Mouse (Mus musculus) intestine, postnatal 0 days (tissue): Measurements from ENCODE around the gene Camkk1. TPM values are rescaled to one million over a fixed set of nuclear protein-coding genes. Genes with fewer than 3 reads are reported as not detected.

ENCODE experiments used
- ATAC-seq: fragments of 200-750 bp; cut with Nextera tagmentation; 2 replicates; pipeline ENCODE4 v1.8.0; 2017; ENCODE audit warnings: mild to moderate bottlenecking, moderate TSS enrichment, moderate library complexity
- H3K27ac ChIP-seq: fragments of 300-500 bp; sonication (generic); 2 replicates; pipeline ENCODE4 v1.5.1; 2014; ENCODE audit warnings: mild to moderate bottlenecking, low read depth, low read length, moderate library complexity
- H3K27me3 ChIP-seq: fragments of 300-500 bp; sonication (generic); replicated peaks from 2 replicates; pipeline ENCODE4 v1.6.1; 2014; ENCODE audit warnings: low read length, mixed read lengths; ENCODE audit not compliant: control insufficient read depth, insufficient read depth
- H3K36me3 ChIP-seq: fragments of 300-500 bp; sonication (generic); 2 replicates; pipeline ENCODE4 v1.6.1; 2014; ENCODE audit warnings: mild to moderate bottlenecking, moderate library complexity; ENCODE audit not compliant: control insufficient read depth, insufficient read depth
- H3K4me1 ChIP-seq: fragments of 300-500 bp; sonication (generic); replicated peaks from 2 replicates; pipeline ENCODE4 v1.6.1; 2014; ENCODE audit warnings: antibody characterized with exemption, low read length, mixed read lengths; ENCODE audit not compliant: control insufficient read depth, insufficient read depth
- H3K4me2 ChIP-seq: fragments of 300-500 bp; sonication (generic); replicated peaks from 2 replicates; pipeline ENCODE4 v1.6.1; 2014; ENCODE audit warnings: low read depth, mild to moderate bottlenecking, moderate library complexity
- H3K4me3 ChIP-seq: fragments of 300-500 bp; sonication (generic); 2 replicates; pipeline ENCODE4 v1.5.1; 2014; ENCODE audit warnings: low read depth, low read length
- H3K9ac ChIP-seq: fragments of 300-500 bp; sonication (generic); 2 replicates; pipeline ENCODE4 v1.6.1; 2014; ENCODE audit warnings: mild to moderate bottlenecking, low read depth, low read length
- H3K9me3 ChIP-seq: fragments of 300-500 bp; sonication (generic); 2 replicates; pipeline ENCODE4 v1.6.1; 2016; ENCODE audit warnings: mixed run types; ENCODE audit not compliant: control insufficient read depth
- CTCF ChIP-seq: sonication (generic); IDR thresholded peaks from 2 replicates; pipeline ENCODE4 v1.5.1; 2016; ENCODE audit warnings: low read depth, mild to moderate bottlenecking, control low read depth, antibody characterized with exemption, moderate library complexity
- WGBS: fragments of 180-500 bp; shearing (Covaris S2); extraction: QIAGEN DNeasy Blood & Tissue Kit; methylation state at CpG from one replicate; pipeline ENCODE4 v1.1.7; 2014; 5-methylcytosine and 5-hydroxymethylcytosine counted together
- polyA plus RNA-seq: library from polyadenylated mRNA; unstranded; fragments of >200 nt; fragmentation: Nextera tagmentation; extraction: Ambion mirVana; gene quantifications from 2 replicates; pipeline ENCODE4 v1.2.1, GENCODE M21; 2015

Camkk1 gene
- polyA plus RNA-seq, 1 experiment from 2014 or later, result 3.5 TPM

- H3K27ac ChIP-seq, result no peak overlapping the region
- H3K4me3 ChIP-seq, result no peak overlapping the region
- 0 out of 2 replicates have a peak, but pooled peaks cover 3% of the 10 kb centered on the region for H3K36me3 ChIP-seq
- H3K4me1 ChIP-seq, result peaks cover 10% of the 10 kb centered on the region; the same call in 1 of the 2 replicates
- TF ChIP-seq CTCF, result no peak
- no peak for ATAC-seq
- no peaks in the 10 kb centered on the region for H3K27me3 ChIP-seq
- 74% methylated on average over 6 of the region's 6 CpGs for WGBS
- no peak overlapping the region for H3K4me2 ChIP-seq
- no peaks in the 10 kb centered on the region for H3K9me3 ChIP-seq
- H3K9ac ChIP-seq, result no peak overlapping the region
Measured at GRCm38 (mm10) chr11:73087700-73088480, 69.1 kb downstream of the Camkk1 start.

DNA sequence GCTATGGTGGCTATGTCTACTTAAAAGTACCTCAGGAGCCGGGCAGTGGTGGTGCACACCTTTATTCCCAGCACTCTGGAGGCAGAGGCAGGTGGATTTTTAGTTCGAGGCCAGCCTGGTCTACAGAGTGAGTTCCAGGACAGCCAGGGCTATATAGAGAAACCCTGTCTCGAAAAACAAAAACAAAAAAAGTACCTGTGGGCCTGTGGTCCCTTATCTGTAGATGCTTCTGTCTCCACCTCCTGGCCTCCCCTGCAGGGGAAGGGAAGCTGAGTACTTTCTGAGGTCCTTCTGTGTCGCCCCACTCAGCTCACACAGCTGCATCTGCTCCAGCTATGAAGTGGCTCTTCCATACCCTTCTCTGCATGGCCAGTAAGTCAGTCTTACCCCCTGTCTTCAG lies 71.5 kb downstream of the Camkk1 start, which contains the start of gene Itgae:
Gene Itgae, plus strand, starts transcription at position 301 of the 400 bp plus-strand sequence.
- no peak for ATAC-seq
- Histone ChIP-seq H3K4me2 (no peak within 1 kb of the TSS), H3K27me3 (no peaks in the 10 kb centered on the region), H3K27ac (no peak within 1 kb of the TSS), H3K4me1 (0 out of 2 replicates have a peak, but pooled peaks cover under 1% of the 10 kb centered on the region), H3K36me3 (no peaks in the 10 kb centered on the region), H3K9me3 (no peaks in the 10 kb centered on the region), H3K4me3 (no peak within 1 kb of the TSS), H3K9ac (no peak within 1 kb of the TSS)
- WGBS, result 77% methylated on average over 4 of the region's 4 CpGs
- no peak for TF ChIP-seq CTCF

DNA sequence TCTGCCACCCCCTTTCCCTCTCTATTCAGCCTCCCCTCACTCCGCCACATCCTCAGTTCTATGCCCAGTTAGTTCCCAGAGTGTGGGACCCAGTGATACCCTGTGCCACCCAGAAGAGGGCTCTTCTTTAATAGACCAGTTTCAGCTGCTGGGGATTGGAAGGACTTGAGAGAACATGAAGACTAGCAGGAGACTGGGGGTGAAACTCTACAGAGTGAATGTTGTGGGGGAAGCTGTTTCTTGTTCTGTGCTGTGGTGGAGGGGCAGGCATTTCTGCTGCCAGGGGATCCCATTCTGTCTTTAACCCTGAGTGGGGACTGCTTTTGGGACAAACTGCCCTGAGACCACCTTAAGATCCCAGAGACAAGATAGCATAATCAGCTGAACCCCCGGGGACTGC lies 72.0 kb downstream of the Camkk1 start:
- no peaks in the 10 kb centered on the region for H3K36me3 ChIP-seq
- no peak for ATAC-seq
- H3K9ac ChIP-seq, result no peak overlapping the region
- H3K27ac ChIP-seq, result no peak overlapping the region
- no peaks in the 10 kb centered on the region for H3K27me3 ChIP-seq
- no peak overlapping the region for H3K4me2 ChIP-seq
- H3K4me3 ChIP-seq, result no peak overlapping the region
- no peak for TF ChIP-seq CTCF
- 82% methylated on average over 2 of the region's 2 CpGs for WGBS
- H3K9me3 ChIP-seq, result no peaks in the 10 kb centered on the region
- H3K4me1 ChIP-seq, result no peaks in the 10 kb centered on the region

Other genes with a start within 250 kb of the Camkk1 start
- gene Cyb5d2, start 222.9 kb upstream of the Camkk1 start, polyA plus RNA-seq, result 3.1 and 4.0 TPM in 2 replicates
- 13.9 and 17.6 TPM in 2 replicates for gene Zzef1, start 222.8 kb upstream of the Camkk1 start, polyA plus RNA-seq
- gene Atp2a3, start 57.8 kb upstream of the Camkk1 start, polyA plus RNA-seq, result 16.2 and 16.7 TPM in 2 replicates
- 3.4 and 4.1 TPM in 2 replicates for gene P2rx1, start 19.9 kb upstream of the Camkk1 start, polyA plus RNA-seq
- 3.4 and 4.6 TPM in 2 replicates for gene Ncbp3, start 28.8 kb downstream of the Camkk1 start, polyA plus RNA-seq
- gene Itgae, start 71.6 kb downstream of the Camkk1 start, polyA plus RNA-seq, result 0.30 and 0.31 TPM in 2 replicates
- gene Haspin, start 119.3 kb downstream of the Camkk1 start, polyA plus RNA-seq, result 5.7 and 7.3 TPM in 2 replicates
- 0.04 and 0.08 TPM in 2 replicates for gene P2rx5, start 141.4 kb downstream of the Camkk1 start, polyA plus RNA-seq
- gene Emc6, start 158.0 kb downstream of the Camkk1 start, polyA plus RNA-seq, result 114 and 120 TPM in 2 replicates
- 215 and 217 TPM in 2 replicates for gene Tax1bp3, start 158.1 kb downstream of the Camkk1 start, polyA plus RNA-seq
- 46.8 and 53.2 TPM in 2 replicates for gene Ctns, start 180.0 kb downstream of the Camkk1 start, polyA plus RNA-seq
- 21.3 and 26.3 TPM in 2 replicates for gene Shpk, start 180.5 kb downstream of the Camkk1 start, polyA plus RNA-seq
- 0.13 and 0.24 TPM in 2 replicates for gene Trpv1, start 215.3 kb downstream of the Camkk1 start, polyA plus RNA-seq
- gene Trpv3, start 248.4 kb downstream of the Camkk1 start, polyA plus RNA-seq, result 0.16 and 0.27 TPM in 2 replicates